Mouse (Mus musculus) hindbrain, postnatal 0 days (tissue): Measurements from ENCODE around the gene Misp. TPM values are rescaled to one million over a fixed set of nuclear protein-coding genes. Genes with fewer than 3 reads are reported as not detected.

ENCODE experiments used
- ATAC-seq: fragments of 200-750 bp; cut with Nextera tagmentation; 2 replicates; pipeline ENCODE4 v1.8.0; 2017; ENCODE audit warnings: mild to moderate bottlenecking, moderate TSS enrichment, moderate library complexity
- DNase-seq: peaks from one replicate; pipeline ENCODE4 v3.0.0-alpha.2; 2015; ENCODE audit warnings: low spot score
- H3K27ac ChIP-seq: fragments of 300-500 bp; sonication (generic); 2 replicates; pipeline ENCODE4 v1.5.1; 2014; ENCODE audit warnings: mild to moderate bottlenecking
- H3K27me3 ChIP-seq: fragments of 300-500 bp; sonication (generic); 2 replicates; pipeline ENCODE4 v1.6.1; 2014; ENCODE audit warnings: low read length, mixed read lengths; ENCODE audit not compliant: insufficient read depth
- H3K36me3 ChIP-seq: fragments of 300-500 bp; sonication (generic); 2 replicates; pipeline ENCODE4 v1.6.1; 2014; ENCODE audit warnings: low read length, mixed read lengths; ENCODE audit not compliant: insufficient read depth
- H3K4me1 ChIP-seq: fragments of 300-500 bp; sonication (generic); 2 replicates; pipeline ENCODE4 v1.6.1; 2014; ENCODE audit warnings: antibody characterized with exemption, low read length, mixed read lengths; ENCODE audit not compliant: insufficient read depth
- H3K4me2 ChIP-seq: fragments of 300-500 bp; sonication (generic); 2 replicates; pipeline ENCODE4 v1.6.1; 2014; ENCODE audit warnings: low read depth, mild to moderate bottlenecking, low read length, moderate library complexity, mixed read lengths
- H3K4me3 ChIP-seq: fragments of 300-500 bp; sonication (generic); 2 replicates; pipeline ENCODE4 v1.5.1; 2014; ENCODE audit warnings: low read length
- H3K9ac ChIP-seq: fragments of 300-500 bp; sonication (generic); replicated peaks from 2 replicates; pipeline ENCODE4 v1.6.1; 2014; ENCODE audit warnings: mild to moderate bottlenecking, low read length, moderate library complexity, mixed read lengths
- H3K9me3 ChIP-seq: fragments of 300-500 bp; sonication (generic); 2 replicates; pipeline ENCODE4 v1.6.1; 2016; ENCODE audit warnings: low read length, mixed read lengths
- CTCF ChIP-seq: IDR thresholded peaks from 2 replicates; pipeline ENCODE4 v1.5.1; 2016; ENCODE audit warnings: antibody characterized with exemption, control low read depth, low read depth
- WGBS: fragments of 180-500 bp; shearing (Covaris S2); extraction: QIAGEN DNeasy Blood & Tissue Kit; methylation state at CpG from one replicate; pipeline ENCODE4 v1.1.7; 2014; 5-methylcytosine and 5-hydroxymethylcytosine counted together
- polyA plus RNA-seq: library from polyadenylated mRNA; unstranded; fragments of >200 nt; fragmentation: Nextera tagmentation; extraction: Ambion mirVana; gene quantifications from 2 replicates; pipeline ENCODE4 v1.2.1, GENCODE M21; 2015
- total RNA-seq: library from RNA; depleted of rRNA; stranded (reverse); fragments of >200 nt; gene quantifications from 2 replicates; pipeline ENCODE4 v1.2.3, GENCODE M21; 2014

The Misp gene
- total and polyA plus RNA-seq, 2 experiments from 2014 or later = 0.05 to 0.33 TPM

GRCm38 (mm10) chr10:79783920-79784800 is 36.6 kb upstream of the Misp start:
- no peak for ATAC-seq
- 37% methylated on average over 27 of the region's 27 CpGs for WGBS
- no peak overlapping the region for H3K4me2 ChIP-seq

GRCm38 (mm10) chr10:79788386-79789158 is 32.2 kb upstream of the Misp start:
- 36% methylated on average over 7 of the region's 7 CpGs for WGBS
- Histone ChIP-seq H3K27ac (no peak overlapping the region), H3K4me2 (no peak overlapping the region), H3K27me3 (no peaks in the 10 kb centered on the region), H3K36me3 (no peaks in the 10 kb centered on the region), H3K4me3 (no peak overlapping the region), H3K9me3 (no peaks in the 10 kb centered on the region), H3K4me1 (no peaks in the 10 kb centered on the region), H3K9ac (no peak overlapping the region)
- no peak for ATAC-seq
- DNase-seq = peak; percentile 87
- peak; percentile 91 for TF ChIP-seq CTCF

More at GRCm38 (mm10) chr10:79783920-79784800, 36.6 kb upstream of the Misp start:
- Histone ChIP-seq H3K9me3 (no peaks in the 10 kb centered on the region), H3K27me3 (no peaks in the 10 kb centered on the region), H3K4me1 (peaks cover 4% of the 10 kb centered on the region; the same call in 1 of the 2 replicates), H3K36me3 (no peaks in the 10 kb centered on the region), H3K4me3 (no peak overlapping the region), H3K9ac (no peak overlapping the region), H3K27ac (no peak overlapping the region)
- TF ChIP-seq CTCF = peak; percentile 55
- DNase-seq = peak; percentile 55

- DNase-seq (no peak), ATAC-seq (no peak)
- Histone ChIP-seq H3K9me3 (no peaks in the 10 kb centered on the region), H3K27ac (no peak overlapping the region), H3K36me3 (no peaks in the 10 kb centered on the region), H3K4me2 (no peak overlapping the region), H3K4me3 (no peak overlapping the region), H3K27me3 (no peaks in the 10 kb centered on the region), H3K4me1 (0 out of 2 replicates have a peak, but pooled peaks cover under 1% of the 10 kb centered on the region), H3K9ac (no peak overlapping the region)
- WGBS = 49% methylated on average over 2 of the region's 2 CpGs
- no peak for TF ChIP-seq CTCF
Observed at GRCm38 (mm10) chr10:79789581-79789980, 31.2 kb upstream of the Misp start.

GRCm38 (mm10) chr10:79790861-79791260 is 29.9 kb upstream of the Misp start, which contains the start of gene Prss57:
Gene Prss57, minus strand, starts transcription at chr10:79790961.
- ATAC-seq = no peak
- no peak for DNase-seq

DNA sequence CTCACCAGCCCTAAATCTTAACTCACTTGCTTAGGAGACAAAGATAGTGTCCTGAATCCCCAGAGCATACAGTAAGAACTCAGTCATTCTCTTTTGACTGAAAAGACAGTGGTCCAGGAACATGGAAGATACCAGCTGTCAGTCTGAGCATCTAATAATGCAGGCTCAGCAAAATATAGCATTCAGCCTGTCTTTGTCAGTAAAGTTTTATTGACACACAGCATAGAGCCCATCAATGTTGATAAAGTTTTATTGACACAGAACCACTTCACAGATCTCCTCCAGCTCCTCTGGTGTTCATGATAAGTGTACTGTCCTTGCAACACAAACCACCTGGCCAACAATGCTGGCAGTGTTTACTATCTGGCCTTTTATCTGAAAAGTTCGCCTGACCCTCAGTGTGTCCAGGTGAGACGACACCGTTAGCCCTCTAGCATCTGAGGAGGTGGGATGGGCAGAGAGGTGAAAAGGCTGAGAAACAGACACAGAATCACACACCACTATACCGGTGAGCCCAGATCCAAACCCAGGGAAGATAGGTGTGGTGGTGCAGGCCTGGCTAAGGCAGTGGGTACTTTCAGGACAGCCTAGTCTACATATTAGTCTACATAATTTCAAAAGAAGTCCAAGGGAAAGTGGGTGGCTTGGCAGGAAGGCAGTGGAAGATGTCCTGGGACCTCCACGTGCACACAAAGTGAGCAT is 28.3 kb upstream of the Misp start:
- H3K9ac ChIP-seq = no peak overlapping the region
- H3K9me3 ChIP-seq = no peaks in the 10 kb centered on the region
- no peak overlapping the region for H3K27ac ChIP-seq
- H3K4me1 ChIP-seq = peaks cover 13% of the 10 kb centered on the region
- no peaks in the 10 kb centered on the region for H3K27me3 ChIP-seq
- DNase-seq (no peak), ATAC-seq (no peak)
- H3K4me3 ChIP-seq = no peak overlapping the region
- H3K36me3 ChIP-seq = no peaks in the 10 kb centered on the region
- no peak for TF ChIP-seq CTCF
- no peak overlapping the region; the same call in 1 of the 2 replicates for H3K4me2 ChIP-seq
- 88% methylated on average over 5 of the region's 5 CpGs for WGBS

More at GRCm38 (mm10) chr10:79790861-79791260, 29.9 kb upstream of the Misp start, which contains the start of gene Prss57:
- Histone ChIP-seq H3K4me3 (no peak within 1 kb of the TSS), H3K9me3 (no peaks in the 10 kb centered on the region), H3K36me3 (no peaks in the 10 kb centered on the region), H3K4me2 (no peak within 1 kb of the TSS), H3K27me3 (no peaks in the 10 kb centered on the region), H3K27ac (no peak within 1 kb of the TSS), H3K9ac (no peak within 1 kb of the TSS), H3K4me1 (peaks cover 9% of the 10 kb centered on the region)
- no peak for TF ChIP-seq CTCF
- 86% methylated on average over 4 of the region's 4 CpGs for WGBS

- H3K9ac ChIP-seq = peak within 1 kb of the TSS; percentile 97
- 6% methylated on average over 51 of the region's 51 CpGs for WGBS
- H3K27me3 ChIP-seq = no peaks in the 10 kb centered on the region
- H3K36me3 ChIP-seq = no peaks in the 10 kb centered on the region
- peak; percentile 91 for DNase-seq
- peaks cover 13% of the 10 kb centered on the region for H3K4me1 ChIP-seq
- TF ChIP-seq CTCF = peak; percentile 72
- H3K27ac ChIP-seq = peak within 1 kb of the TSS; percentile 90
- peak; percentile 68 for ATAC-seq
- peak within 1 kb of the TSS; percentile 80 for H3K4me2 ChIP-seq
- H3K9me3 ChIP-seq = no peaks in the 10 kb centered on the region
- H3K4me3 ChIP-seq = peak within 1 kb of the TSS; percentile 93
Observed at GRCm38 (mm10) chr10:79793051-79793737, 27.6 kb upstream of the Misp start, which contains the start of gene Palm. Gene Palm, plus strand, starts transcription at chr10:79793572.
